Mouse (Mus musculus) midbrain, embryonic 10.5 days (tissue): ENCODE measurements around the gene Ccdc60. TPM values are rescaled to one million over a fixed set of nuclear protein-coding genes. Genes with fewer than 3 reads are reported as not detected.

Experiments used
- DNase-seq: peaks from one replicate; pipeline ENCODE4 v3.0.0-alpha.2; 2017; ENCODE audit warnings: low spot score
- H3K27ac ChIP-seq: fragments of 300-500 bp; sonication (generic); replicated peaks from 2 replicates; pipeline ENCODE4 v1.5.1; 2016; ENCODE audit warnings: mild to moderate bottlenecking
- H3K27me3 ChIP-seq: fragments of 300-500 bp; sonication (generic); 2 replicates; pipeline ENCODE4 v1.6.1; 2016; ENCODE audit warnings: low read depth, mild to moderate bottlenecking; ENCODE audit not compliant: poor library complexity, severe bottlenecking
- H3K36me3 ChIP-seq: fragments of 300-500 bp; sonication (generic); 2 replicates; pipeline ENCODE4 v1.6.1; 2016; ENCODE audit warnings: mild to moderate bottlenecking, moderate library complexity
- H3K4me1 ChIP-seq: fragments of 300-500 bp; sonication (generic); 2 replicates; pipeline ENCODE4 v1.6.1; 2016
- H3K4me3 ChIP-seq: fragments of 300-500 bp; sonication (generic); 2 replicates; pipeline ENCODE4 v1.5.1; 2016; ENCODE audit warnings: mild to moderate bottlenecking, moderate library complexity
- H3K9me3 ChIP-seq: fragments of 300-500 bp; sonication (generic); replicated peaks from 2 replicates; pipeline ENCODE4 v1.6.1; 2016; ENCODE audit warnings: mild to moderate bottlenecking
- WGBS: fragments of 180-500 bp; shearing (Covaris S2); methylation state at CpG from one replicate; pipeline ENCODE4 v1.1.7; 2016; 5-methylcytosine and 5-hydroxymethylcytosine counted together
- polyA plus RNA-seq: library from polyadenylated mRNA; unstranded; fragments of >200 nt; fragmentation: Nextera tagmentation; extraction: Ambion mirVana; gene quantifications from 2 replicates; pipeline ENCODE4 v1.2.1, GENCODE M21; 2016

Ccdc60 gene
- polyA plus RNA-seq, 1 experiment from 2014 or later: 1.7 TPM

DNA sequence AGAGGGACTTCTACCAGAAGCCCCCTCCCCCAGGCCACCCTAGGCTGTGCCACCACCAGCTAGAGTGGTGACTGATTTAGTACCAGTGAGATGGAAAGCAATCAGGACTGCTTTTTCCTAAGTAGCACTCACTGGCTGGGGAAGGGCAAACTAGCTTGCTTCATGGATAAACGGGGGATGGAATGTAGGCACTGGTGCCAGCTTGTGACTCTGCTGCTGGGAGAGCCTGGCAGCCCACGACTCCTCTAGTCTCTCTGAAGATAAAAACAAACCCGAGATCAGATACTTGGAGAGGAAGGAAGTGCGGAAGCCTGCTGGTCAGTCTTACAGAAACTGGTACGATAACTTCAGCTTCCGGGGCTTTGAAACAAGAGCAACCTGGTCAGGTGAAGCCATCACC, 208.0 kb downstream of the Ccdc60 start:
- Histone ChIP-seq H3K36me3 (no peaks in the 10 kb centered on the region), H3K27me3 (peaks cover 25% of the 10 kb centered on the region), H3K4me3 (no peak overlapping the region), H3K27ac (no peak overlapping the region), H3K4me1 (peaks cover 10% of the 10 kb centered on the region), H3K9me3 (no peaks in the 10 kb centered on the region)
- no peak for DNase-seq
- WGBS: 70% methylated on average over 6 of the region's 6 CpGs

Other genes starting within 250 kb of the Ccdc60 start
- not detected in 2 replicates for gene Tmem233, start 205.7 kb downstream of the Ccdc60 start, polyA plus RNA-seq
- gene Hspb8, start 133.9 kb upstream of the Ccdc60 start, polyA plus RNA-seq: 6.9 and 7.5 TPM in 2 replicates